8 mouse cellular contexts compared by ENCODE assay signal in the genomic region with DNA sequence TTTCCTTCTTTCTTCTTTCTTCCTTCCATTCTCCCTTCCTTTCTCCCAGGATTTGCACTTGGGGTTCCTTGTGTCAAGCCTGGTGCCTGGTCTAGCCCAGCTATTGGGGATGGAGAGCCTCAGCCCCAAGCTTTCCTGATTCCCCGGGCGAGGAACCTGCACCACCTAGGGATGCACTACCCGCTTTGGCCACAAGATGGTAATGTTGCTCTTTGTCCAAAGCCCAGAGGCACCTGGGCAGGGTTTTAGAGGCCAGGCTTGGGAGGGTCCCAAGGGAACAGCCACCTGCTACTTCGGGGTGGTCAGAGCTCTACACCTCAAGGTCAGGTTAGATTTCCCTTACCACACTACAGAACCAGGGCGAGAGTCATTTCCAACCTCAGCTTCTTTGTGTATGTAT. TPM values are rescaled to one million over a fixed set of nuclear protein-coding genes. Genes with fewer than 3 reads are reported as not detected.
DNase-seq lines count a peak whose midpoint lies in the region; TF ChIP-seq lines count a peak whose summit lies in the region.

No protein-coding gene starts in this region.

- peak; percentile 24 to 75 for DNase-seq in urinary bladder, adult 18-20 months (ENCODE audit: low spot score in 2 of 2)
- no peak for DNase-seq in urinary bladder, postnatal 10 days (ENCODE audit: low spot score)
- peak; percentile 62 for DNase-seq in cerebellum, adult 8-10 months
- peak; percentile 88 to 89 for DNase-seq in frontal cortex, postnatal 36 days (ENCODE audit: low spot score in 2 of 2)
- peak; percentile 70 for DNase-seq in kidney, postnatal 14 days
- DNase-seq in lung, adult 2 months, result peak; percentile 69
- peak; percentile 90 for DNase-seq in right cerebral cortex, postnatal 14 days
- DNase-seq in yolk sac, embryonic 10.5 days (ENCODE audit: low spot score), result peak; percentile 32

- 4% methylated on average over 5 of the region's 5 CpGs for WGBS in lung, adult 2 months

- TF ChIP-seq POLR2A in lung, adult 2 months (IDR thresholded peaks at IDR 0.05; ENCODE audit: borderline replicate concordance, extremely low read depth, low read depth, low read length), result no peak

- H3K4me1 ChIP-seq in lung, adult 2 months (ENCODE audit: control insufficient read depth, insufficient read depth, low read length), result no peaks in the 10 kb centered on the region; the same call in 1 of the 2 replicates

- TF ChIP-seq CTCF in lung, adult 2 months (IDR thresholded peaks at IDR 0.05; ENCODE audit: insufficient read depth, low read length), result peak; percentile 84

- no peak overlapping the region for H3K4me3 ChIP-seq in lung, adult 2 months (replicated peaks; ENCODE audit: extremely low read depth, low read depth, low read length)

RNA-seq across cellular contexts. Expression of a gene that starts 2.5 kb away (rescaled TPM):
- 0.05 and 0.18 TPM in 2 replicates for polyA plus RNA-seq in lung, adult 2 months (2012; rRNA removed)

RNA-seq across cellular contexts. Expression of a gene that starts 53.5 kb away (rescaled TPM):
- polyA plus RNA-seq in lung, adult 2 months (2012; rRNA removed), result 53.0 and 58.6 TPM in 2 replicates
